Mouse (Mus musculus): ENCODE data around the gene Cenpx. TPM values are rescaled to one million over a fixed set of nuclear protein-coding genes. Genes with fewer than 3 reads are reported as not detected.

Cenpx gene
- total RNA-seq, 1 experiment: 53.9 TPM

DNA sequence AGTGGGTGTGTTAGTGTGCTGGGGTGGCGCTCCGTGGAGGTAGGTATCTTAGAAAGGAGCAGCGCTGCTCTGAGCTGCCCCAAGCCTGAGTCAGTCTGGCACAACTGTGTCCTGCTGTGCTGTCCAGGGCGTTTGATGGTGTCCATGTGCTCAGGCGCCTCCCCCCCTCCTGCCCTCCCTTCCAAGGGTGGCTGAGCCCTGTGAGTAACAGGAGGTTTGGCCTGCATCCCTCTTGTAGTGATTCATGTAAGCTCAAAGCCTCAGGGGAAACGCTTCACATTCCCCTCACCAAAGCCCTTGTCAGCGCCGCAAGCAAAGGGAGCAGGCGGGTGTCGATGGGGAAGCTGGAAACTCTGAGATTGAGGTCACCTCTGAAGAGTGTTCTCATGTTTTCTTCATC, 15.8 kb downstream of the Cenpx start:
- Histone ChIP-seq H3K9ac (ENCODE audit: insufficient read depth, low read depth, low read length, poor library complexity, severe bottlenecking) (no peak overlapping the region), H3K9me3 (ENCODE audit: control insufficient read depth, insufficient read depth, low read depth, low read length) (no peaks in the 10 kb centered on the region), H3K27ac (ENCODE audit: insufficient read depth, low read depth, low read length, poor library complexity, severe bottlenecking) (no peak overlapping the region), H3K4me1 (ENCODE audit: control insufficient read depth in 2 of 2, insufficient read depth in 2 of 2, low read length in 2 of 2, poor library complexity in 1 of 2) (peaks cover 0 to 14% of the 10 kb centered on the region in 2 experiments; a peak in 3 of 4 replicates), H3K36me3 (ENCODE audit: control insufficient read depth, insufficient read depth, low read length, poor library complexity, severe bottlenecking) (peaks cover 50% of the 10 kb centered on the region), H3K4me3 (ENCODE audit: insufficient read depth in 1 of 2, low read depth in 1 of 2, low read length in 2 of 2, poor library complexity in 1 of 2, severe bottlenecking in 1 of 2) (no peak overlapping the region)
- TF ChIP-seq ZNF384 (IDR thresholded peaks at IDR 0.05; ENCODE audit: low read depth, low read length) (no peak), HCFC1 (IDR thresholded peaks at IDR 0.05; ENCODE audit: borderline replicate concordance, insufficient read depth, low read length) (no peak), CHD2 (IDR thresholded peaks at IDR 0.05; ENCODE audit: low read depth, low read length) (no peak), MAFK (IDR thresholded peaks at IDR 0.05; ENCODE audit: insufficient read depth, low read depth, low read length) (no peak), ZC3H11A (IDR thresholded peaks at IDR 0.05; ENCODE audit: borderline replicate concordance, low read depth, low read length) (no peak)
- in situ Hi-C loops (cut with MboI; ENCODE audit: low sequenced_read_pairs in 2 of 2, unreplicated experiment in 2 of 2): no loop called here
- no peak for DNase-seq (ENCODE audit: low read depth, low spot score)

DNA sequence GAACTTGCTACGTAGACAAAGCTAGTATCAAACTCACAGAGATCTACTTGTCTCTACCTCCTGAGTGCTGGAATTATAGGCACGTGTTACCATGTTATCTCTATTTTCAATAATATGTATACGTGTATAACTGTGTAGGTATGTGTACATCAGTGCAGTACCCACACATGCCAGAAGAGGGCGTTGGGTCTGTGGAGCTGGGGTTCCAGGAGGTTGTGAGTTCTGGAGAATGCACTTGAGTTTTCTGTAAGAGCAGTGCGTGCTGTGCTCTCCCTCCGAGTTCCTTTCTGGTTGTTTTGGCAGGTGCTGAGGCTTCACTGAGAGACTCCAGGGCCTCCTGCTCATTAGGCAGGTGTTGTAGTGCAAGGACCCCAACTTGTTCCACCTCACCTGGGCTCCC, 17.0 kb downstream of the Cenpx start:
- Histone ChIP-seq H3K4me3 (ENCODE audit: insufficient read depth in 1 of 2, low read depth in 1 of 2, low read length in 2 of 2, poor library complexity in 1 of 2, severe bottlenecking in 1 of 2) (no peak overlapping the region), H3K4me1 (ENCODE audit: control insufficient read depth in 2 of 2, insufficient read depth in 2 of 2, low read length in 2 of 2, poor library complexity in 1 of 2) (peaks cover 0 to 14% of the 10 kb centered on the region in 2 experiments; a peak in 3 of 4 replicates), H3K36me3 (ENCODE audit: control insufficient read depth, insufficient read depth, low read length, poor library complexity, severe bottlenecking) (peaks cover 44% of the 10 kb centered on the region), H3K9ac (ENCODE audit: insufficient read depth, low read depth, low read length, poor library complexity, severe bottlenecking) (no peak overlapping the region), H3K9me3 (ENCODE audit: control insufficient read depth, insufficient read depth, low read depth, low read length) (no peaks in the 10 kb centered on the region), H3K27ac (ENCODE audit: insufficient read depth, low read depth, low read length, poor library complexity, severe bottlenecking) (no peak overlapping the region)
- no peak for DNase-seq (ENCODE audit: low read depth, low spot score)
- in situ Hi-C loops (cut with MboI; ENCODE audit: low sequenced_read_pairs in 2 of 2, unreplicated experiment in 2 of 2): no loop called here
- TF ChIP-seq ZC3H11A (IDR thresholded peaks at IDR 0.05; ENCODE audit: borderline replicate concordance, low read depth, low read length) (no peak), HCFC1 (IDR thresholded peaks at IDR 0.05; ENCODE audit: borderline replicate concordance, insufficient read depth, low read length) (no peak), MAFK (IDR thresholded peaks at IDR 0.05; ENCODE audit: insufficient read depth, low read depth, low read length) (no peak), CHD2 (IDR thresholded peaks at IDR 0.05; ENCODE audit: low read depth, low read length) (no peak), ZNF384 (IDR thresholded peaks at IDR 0.05; ENCODE audit: low read depth, low read length) (no peak)

DNA sequence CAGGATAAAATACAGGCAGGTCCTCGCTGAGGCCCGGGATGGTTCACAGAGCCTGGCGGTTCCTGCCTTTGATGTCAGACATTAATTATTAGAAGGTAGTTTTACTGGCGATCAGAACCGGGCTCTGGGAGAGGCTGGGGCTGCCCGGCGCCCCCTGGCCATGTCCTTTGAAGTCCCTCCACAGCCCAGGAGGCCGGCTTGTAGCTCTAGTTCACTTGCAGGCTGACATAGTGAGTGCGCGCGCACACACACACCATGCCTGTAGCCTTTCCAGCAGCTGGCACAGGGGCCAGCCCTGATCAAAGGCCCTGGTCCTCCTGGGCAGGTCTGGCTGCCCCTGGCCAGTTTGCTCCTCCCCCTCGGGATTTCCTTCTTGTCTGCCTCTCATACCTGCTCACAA, 17.9 kb downstream of the Cenpx start:
- Histone ChIP-seq H3K9ac (ENCODE audit: insufficient read depth, low read depth, low read length, poor library complexity, severe bottlenecking) (no peak overlapping the region), H3K9me3 (ENCODE audit: control insufficient read depth, insufficient read depth, low read depth, low read length) (no peaks in the 10 kb centered on the region), H3K4me1 (ENCODE audit: control insufficient read depth in 2 of 2, insufficient read depth in 2 of 2, low read length in 2 of 2, poor library complexity in 1 of 2) (peaks cover 0 to 14% of the 10 kb centered on the region in 2 experiments; a peak in 3 of 4 replicates), H3K27ac (ENCODE audit: insufficient read depth, low read depth, low read length, poor library complexity, severe bottlenecking) (no peak overlapping the region), H3K36me3 (ENCODE audit: control insufficient read depth, insufficient read depth, low read length, poor library complexity, severe bottlenecking) (peaks cover 35% of the 10 kb centered on the region), H3K4me3 (ENCODE audit: insufficient read depth in 1 of 2, low read depth in 1 of 2, low read length in 2 of 2, poor library complexity in 1 of 2, severe bottlenecking in 1 of 2) (no peak overlapping the region)
- in situ Hi-C loops (cut with MboI; ENCODE audit: low sequenced_read_pairs in 2 of 2, unreplicated experiment in 2 of 2): no loop called here
- no peak for DNase-seq (ENCODE audit: low read depth, low spot score)
- TF ChIP-seq MAFK (IDR thresholded peaks at IDR 0.05; ENCODE audit: insufficient read depth, low read depth, low read length) (no peak), HCFC1 (IDR thresholded peaks at IDR 0.05; ENCODE audit: borderline replicate concordance, insufficient read depth, low read length) (no peak), CHD2 (IDR thresholded peaks at IDR 0.05; ENCODE audit: low read depth, low read length) (no peak), ZC3H11A (IDR thresholded peaks at IDR 0.05; ENCODE audit: borderline replicate concordance, low read depth, low read length) (no peak), ZNF384 (IDR thresholded peaks at IDR 0.05; ENCODE audit: low read depth, low read length) (no peak)

DNA sequence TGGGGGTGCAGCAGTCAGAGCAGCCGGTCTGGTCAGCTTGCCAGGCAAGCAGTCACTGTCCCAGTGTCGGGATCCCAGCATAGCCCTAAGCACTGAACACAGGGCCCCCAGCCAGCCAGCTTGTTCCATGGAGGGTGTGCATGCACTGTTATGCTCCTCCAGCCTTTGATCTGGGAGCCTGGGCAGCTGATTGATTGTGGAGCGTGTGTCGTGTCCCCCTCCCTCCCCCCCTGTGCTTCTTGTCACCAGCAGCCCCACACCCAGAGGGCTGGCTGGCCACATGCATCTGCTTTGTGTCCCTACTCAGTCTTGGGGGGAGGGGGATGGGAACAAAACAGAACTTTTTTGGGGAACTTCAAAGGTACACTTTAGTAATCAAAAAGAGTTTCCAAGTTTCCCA, 18.4 kb downstream of the Cenpx start:
- Histone ChIP-seq H3K36me3 (ENCODE audit: control insufficient read depth, insufficient read depth, low read length, poor library complexity, severe bottlenecking) (peaks cover 33% of the 10 kb centered on the region), H3K4me1 (ENCODE audit: control insufficient read depth in 2 of 2, insufficient read depth in 2 of 2, low read length in 2 of 2, poor library complexity in 1 of 2) (peaks cover 0 to 14% of the 10 kb centered on the region in 2 experiments; a peak in 3 of 4 replicates), H3K4me3 (ENCODE audit: insufficient read depth in 1 of 2, low read depth in 1 of 2, low read length in 2 of 2, poor library complexity in 1 of 2, severe bottlenecking in 1 of 2) (no peak overlapping the region), H3K9me3 (ENCODE audit: control insufficient read depth, insufficient read depth, low read depth, low read length) (no peaks in the 10 kb centered on the region), H3K27ac (ENCODE audit: insufficient read depth, low read depth, low read length, poor library complexity, severe bottlenecking) (no peak overlapping the region), H3K9ac (ENCODE audit: insufficient read depth, low read depth, low read length, poor library complexity, severe bottlenecking) (no peak overlapping the region)
- TF ChIP-seq CHD2 (IDR thresholded peaks at IDR 0.05; ENCODE audit: low read depth, low read length) (no peak), ZNF384 (IDR thresholded peaks at IDR 0.05; ENCODE audit: low read depth, low read length) (no peak), MAFK (IDR thresholded peaks at IDR 0.05; ENCODE audit: insufficient read depth, low read depth, low read length) (no peak), HCFC1 (IDR thresholded peaks at IDR 0.05; ENCODE audit: borderline replicate concordance, insufficient read depth, low read length) (no peak), ZC3H11A (IDR thresholded peaks at IDR 0.05; ENCODE audit: borderline replicate concordance, low read depth, low read length) (no peak)
- in situ Hi-C loops (cut with MboI; ENCODE audit: low sequenced_read_pairs in 2 of 2, unreplicated experiment in 2 of 2): no loop called here
- DNase-seq (ENCODE audit: low read depth, low spot score): no peak

DNA sequence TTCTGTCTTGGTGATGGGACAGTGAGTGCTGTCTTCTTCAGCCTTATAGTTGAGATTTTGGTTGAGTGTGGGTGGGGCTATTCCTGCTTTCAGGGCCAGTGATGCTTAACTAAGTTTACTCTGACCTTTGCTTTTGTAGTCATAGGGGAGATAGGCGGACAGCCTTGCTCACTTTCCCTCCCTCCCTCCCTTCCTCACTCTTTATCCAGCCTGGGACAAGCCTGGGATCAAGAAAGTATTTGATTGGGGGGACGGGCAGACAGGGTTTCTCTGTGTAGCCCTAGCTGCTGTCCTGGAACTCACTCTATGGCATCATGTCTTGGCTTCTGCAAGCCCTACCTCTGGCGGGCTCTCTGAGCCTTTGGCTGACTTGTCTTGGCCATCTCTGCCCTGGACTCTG, 20.1 kb downstream of the Cenpx start:
- Histone ChIP-seq H3K36me3 (ENCODE audit: control insufficient read depth, insufficient read depth, low read length, poor library complexity, severe bottlenecking) (peaks cover 33% of the 10 kb centered on the region), H3K4me3 (ENCODE audit: insufficient read depth in 1 of 2, low read depth in 1 of 2, low read length in 2 of 2, poor library complexity in 1 of 2, severe bottlenecking in 1 of 2) (no peak overlapping the region), H3K9ac (ENCODE audit: insufficient read depth, low read depth, low read length, poor library complexity, severe bottlenecking) (no peak overlapping the region), H3K4me1 (ENCODE audit: control insufficient read depth in 2 of 2, insufficient read depth in 2 of 2, low read length in 2 of 2, poor library complexity in 1 of 2) (peaks cover 0 to 14% of the 10 kb centered on the region in 2 experiments; a peak in 3 of 4 replicates), H3K27ac (ENCODE audit: insufficient read depth, low read depth, low read length, poor library complexity, severe bottlenecking) (no peak overlapping the region), H3K9me3 (ENCODE audit: control insufficient read depth, insufficient read depth, low read depth, low read length) (no peaks in the 10 kb centered on the region)
- in situ Hi-C loops (cut with MboI; ENCODE audit: low sequenced_read_pairs in 2 of 2, unreplicated experiment in 2 of 2): no loop called here
- no peak for DNase-seq (ENCODE audit: low read depth, low spot score)
- TF ChIP-seq ZNF384 (IDR thresholded peaks at IDR 0.05; ENCODE audit: low read depth, low read length): no peak
- no peak for TF ChIP-seq MAFK (IDR thresholded peaks at IDR 0.05; ENCODE audit: insufficient read depth, low read depth, low read length)
- TF ChIP-seq CHD2 (IDR thresholded peaks at IDR 0.05; ENCODE audit: low read depth, low read length): no peak
- no peak for TF ChIP-seq ZC3H11A (IDR thresholded peaks at IDR 0.05; ENCODE audit: borderline replicate concordance, low read depth, low read length)
- TF ChIP-seq HCFC1 (IDR thresholded peaks at IDR 0.05; ENCODE audit: borderline replicate concordance, insufficient read depth, low read length): no peak
